Mouse (Mus musculus): ENCODE measurements at regions not wholly inside any gene's neighbourhood (a gene's known extent, or its start where the extent isn't known, plus 50 kb on each side); places are given as distances from the start of the nearest gene placed in this dataset.

- ATAC-seq, result no peak
- Histone ChIP-seq H3K9ac (replicated peaks) (peak overlapping the region; percentile 70), H3K4me1 (ENCODE audit: insufficient read depth) (peaks cover 3% of the 10 kb centered on the region; the same call in 1 of the 2 replicates), H3K4me3 (ENCODE audit: low read depth, low read length) (peak overlapping the region; percentile 61), H3K9me3 (ENCODE audit: low read length) (no peaks in the 10 kb centered on the region), H3K27me3 (ENCODE audit: insufficient read depth, low read length) (no peaks in the 10 kb centered on the region), H3K36me3 (replicated peaks; ENCODE audit: insufficient read depth, low read length) (no peaks in the 10 kb centered on the region), H3K4me2 (ENCODE audit: low read depth, low read length) (peak overlapping the region; percentile 87), H3K27ac (ENCODE audit: low read depth) (no peak overlapping the region)
- no peak for DNase-seq
- TF ChIP-seq EP300 (IDR thresholded peaks at IDR 0.05; ENCODE audit: low read depth), result no peak
- TF ChIP-seq CTCF (IDR thresholded peaks at IDR 0.05; ENCODE audit: low read depth), result no peak
- WGBS (ENCODE audit: insufficient replicate concordance), result 47% methylated on average over 9 of the region's 9 CpGs
These were observed 1104.6 kb upstream of the 2610301B20Rik start for GRCm38 (mm10) chr4:9769633-9770205.

DNA sequence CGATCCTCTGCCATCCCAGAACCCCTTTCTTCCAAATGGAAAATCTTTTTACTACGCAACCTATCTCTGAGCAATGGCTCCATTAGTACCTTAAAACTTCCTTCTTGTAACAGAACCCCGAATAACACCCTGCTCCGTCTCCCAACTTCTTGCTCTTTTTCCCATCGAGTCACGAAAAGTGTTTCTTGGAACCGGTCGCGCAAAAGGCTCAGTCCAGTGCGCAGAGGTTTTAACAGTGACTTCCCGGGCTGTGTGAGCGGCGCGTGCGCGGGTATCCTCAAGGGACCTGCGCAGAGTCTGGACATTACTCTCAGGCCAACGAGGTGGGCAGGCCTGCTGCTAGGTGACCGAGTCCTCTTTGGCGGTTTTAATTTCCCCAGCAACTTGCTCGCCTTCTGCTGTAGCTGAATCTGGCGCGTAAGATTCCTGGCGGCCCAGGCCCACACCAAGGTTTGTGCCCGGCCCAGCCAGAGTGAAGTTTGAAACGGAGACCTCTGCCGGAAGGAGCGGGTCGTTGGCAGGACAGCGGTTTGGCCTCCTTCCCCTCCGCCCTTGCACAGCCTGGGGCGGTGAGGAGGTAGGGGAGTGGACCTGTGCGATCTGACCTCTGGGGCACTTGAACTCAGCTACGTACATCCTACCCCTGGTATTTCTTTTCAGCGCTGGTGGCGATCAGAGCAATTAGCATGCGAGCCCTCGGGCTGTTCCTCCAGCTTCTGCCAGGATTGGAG lies 1103.8 kb upstream of the 2610301B20Rik start:
- Histone ChIP-seq H3K4me1 (ENCODE audit: insufficient read depth) (peaks cover 3% of the 10 kb centered on the region; the same call in 1 of the 2 replicates), H3K36me3 (replicated peaks; ENCODE audit: insufficient read depth, low read length) (no peaks in the 10 kb centered on the region), H3K4me2 (ENCODE audit: low read depth, low read length) (peak overlapping the region; percentile 87), H3K4me3 (ENCODE audit: low read depth, low read length) (peak overlapping the region; percentile 61), H3K27me3 (ENCODE audit: insufficient read depth, low read length) (no peaks in the 10 kb centered on the region), H3K9me3 (ENCODE audit: low read length) (no peaks in the 10 kb centered on the region), H3K27ac (ENCODE audit: low read depth) (peak overlapping the region; percentile 76), H3K9ac (replicated peaks) (peak overlapping the region; percentile 70)
- ATAC-seq, result peak; percentile 88
- WGBS (ENCODE audit: insufficient replicate concordance), result 2% methylated on average over 38 of the region's 38 CpGs
- TF ChIP-seq EP300 (IDR thresholded peaks at IDR 0.05; ENCODE audit: low read depth) (no peak), CTCF (IDR thresholded peaks at IDR 0.05; ENCODE audit: low read depth) (peak; percentile 59)
- DNase-seq, result peak; percentile 74

GRCm38 (mm10) chr4:9771103-9771474 lies 1103.2 kb upstream of the 2610301B20Rik start:
- TF ChIP-seq EP300 (IDR thresholded peaks at IDR 0.05; ENCODE audit: low read depth) (no peak), CTCF (IDR thresholded peaks at IDR 0.05; ENCODE audit: low read depth) (peak; percentile 61)
- DNase-seq, result no peak
- Histone ChIP-seq H3K9ac (replicated peaks) (peak overlapping the region; percentile 70), H3K36me3 (replicated peaks; ENCODE audit: insufficient read depth, low read length) (no peaks in the 10 kb centered on the region), H3K4me3 (ENCODE audit: low read depth, low read length) (peak overlapping the region; percentile 61), H3K27ac (ENCODE audit: low read depth) (peak overlapping the region; percentile 76), H3K4me2 (ENCODE audit: low read depth, low read length) (peak overlapping the region; percentile 87), H3K27me3 (ENCODE audit: insufficient read depth, low read length) (no peaks in the 10 kb centered on the region), H3K4me1 (ENCODE audit: insufficient read depth) (peaks cover 3% of the 10 kb centered on the region; the same call in 1 of the 2 replicates), H3K9me3 (ENCODE audit: low read length) (no peaks in the 10 kb centered on the region)
- ATAC-seq, result peak; percentile 77
- 0% methylated on average over 5 of the region's 5 CpGs for WGBS (ENCODE audit: insufficient replicate concordance)

DNA sequence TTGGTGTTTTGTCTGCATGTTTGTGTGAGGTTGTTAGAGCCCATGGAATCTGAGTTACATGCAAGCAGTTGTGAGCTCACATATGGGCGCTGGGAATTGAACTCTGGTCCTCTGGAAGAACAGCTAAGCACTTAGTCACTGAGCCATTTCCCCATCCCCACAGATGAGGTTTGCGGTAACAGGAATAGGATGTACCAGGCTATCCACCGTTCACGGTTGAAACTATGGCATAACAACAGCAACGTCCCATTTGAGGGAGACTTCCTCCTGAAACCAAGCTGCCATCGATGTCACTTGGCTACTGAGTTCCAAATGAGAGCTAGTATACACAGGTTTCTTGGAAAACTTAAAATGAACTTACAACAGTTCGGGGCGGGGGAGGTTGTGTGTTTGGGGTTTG lies 1095.9 kb upstream of the 2610301B20Rik start:
- H3K36me3 ChIP-seq (replicated peaks; ENCODE audit: insufficient read depth, low read length), result no peaks in the 10 kb centered on the region
- H3K9ac ChIP-seq (replicated peaks), result no peak overlapping the region
- no peaks in the 10 kb centered on the region for H3K4me1 ChIP-seq (ENCODE audit: insufficient read depth)
- no peaks in the 10 kb centered on the region for H3K27me3 ChIP-seq (ENCODE audit: insufficient read depth, low read length)
- no peak for ATAC-seq
- TF ChIP-seq CTCF (IDR thresholded peaks at IDR 0.05; ENCODE audit: low read depth) (no peak), EP300 (IDR thresholded peaks at IDR 0.05; ENCODE audit: low read depth) (no peak)
- DNase-seq, result no peak
- H3K9me3 ChIP-seq (ENCODE audit: low read length), result no peaks in the 10 kb centered on the region
- H3K27ac ChIP-seq (ENCODE audit: low read depth), result no peak overlapping the region
- H3K4me3 ChIP-seq (ENCODE audit: low read depth, low read length), result no peak overlapping the region
- 73% methylated on average over 8 of the region's 8 CpGs for WGBS (ENCODE audit: insufficient replicate concordance)
- no peak overlapping the region for H3K4me2 ChIP-seq (ENCODE audit: low read depth, low read length)

- H3K4me1 ChIP-seq (ENCODE audit: insufficient read depth), result no peaks in the 10 kb centered on the region
- TF ChIP-seq CTCF (IDR thresholded peaks at IDR 0.05; ENCODE audit: low read depth), result no peak
- TF ChIP-seq EP300 (IDR thresholded peaks at IDR 0.05; ENCODE audit: low read depth), result no peak
- WGBS (ENCODE audit: insufficient replicate concordance), result 73% methylated on average over 3 of the region's 3 CpGs
These were observed 1094.7 kb upstream of the 2610301B20Rik start for GRCm38 (mm10) chr4:9779594-9779993.

DNA sequence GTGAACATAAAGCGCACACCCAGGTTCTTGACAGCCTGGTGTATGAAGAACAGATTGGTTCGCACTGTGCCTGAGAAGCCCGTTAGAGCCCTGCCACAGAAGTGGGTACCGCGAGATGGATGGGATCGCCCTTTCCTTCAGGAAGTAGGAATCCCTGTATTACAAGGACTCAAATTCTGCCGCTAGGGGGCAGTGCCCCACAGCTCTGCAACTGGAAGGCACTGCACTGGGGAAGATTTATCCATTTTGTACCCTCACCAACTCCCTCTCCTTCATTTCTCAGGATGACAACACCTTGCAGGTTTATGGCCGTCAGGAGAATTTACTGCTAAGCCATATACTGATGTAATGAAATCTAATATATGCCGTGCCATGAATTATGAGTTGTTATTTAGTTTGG lies 1094.1 kb upstream of the 2610301B20Rik start:
- Histone ChIP-seq H3K9ac (replicated peaks) (no peak overlapping the region), H3K9me3 (ENCODE audit: low read length) (no peaks in the 10 kb centered on the region), H3K36me3 (replicated peaks; ENCODE audit: insufficient read depth, low read length) (no peaks in the 10 kb centered on the region), H3K4me3 (ENCODE audit: low read depth, low read length) (no peak overlapping the region), H3K27me3 (ENCODE audit: insufficient read depth, low read length) (no peaks in the 10 kb centered on the region), H3K4me1 (ENCODE audit: insufficient read depth) (no peaks in the 10 kb centered on the region), H3K4me2 (ENCODE audit: low read depth, low read length) (no peak overlapping the region), H3K27ac (ENCODE audit: low read depth) (no peak overlapping the region)
- DNase-seq (peak; percentile 74), ATAC-seq (0 out of 2 replicates have a peak, but pooled peaks have one; percentile 43)
- peak; percentile 85 for TF ChIP-seq CTCF (IDR thresholded peaks at IDR 0.05; ENCODE audit: low read depth)
- TF ChIP-seq EP300 (IDR thresholded peaks at IDR 0.05; ENCODE audit: low read depth), result no peak
- 45% methylated on average over 9 of the region's 9 CpGs for WGBS (ENCODE audit: insufficient replicate concordance)

More at GRCm38 (mm10) chr4:9779594-9779993, 1094.7 kb upstream of the 2610301B20Rik start:
- H3K4me3 ChIP-seq (ENCODE audit: low read depth, low read length), result no peak overlapping the region
- ATAC-seq, result no peak
- no peaks in the 10 kb centered on the region for H3K9me3 ChIP-seq (ENCODE audit: low read length)
- H3K36me3 ChIP-seq (replicated peaks; ENCODE audit: insufficient read depth, low read length), result no peaks in the 10 kb centered on the region
- no peak for DNase-seq
- H3K27ac ChIP-seq (ENCODE audit: low read depth), result no peak overlapping the region
- H3K9ac ChIP-seq (replicated peaks), result no peak overlapping the region
- H3K4me2 ChIP-seq (ENCODE audit: low read depth, low read length), result no peak overlapping the region
- H3K27me3 ChIP-seq (ENCODE audit: insufficient read depth, low read length), result no peaks in the 10 kb centered on the region
